Mouse (Mus musculus) brain, embryonic 14.5 days (tissue): ENCODE measurements around the gene Mapt. TPM values are rescaled to one million over a fixed set of nuclear protein-coding genes. Genes with fewer than 3 reads are reported as not detected.

Source experiments
- DNase-seq: peaks from one replicate; pipeline ENCODE4 v3.0.0-alpha.2; 2011; ENCODE audit warnings: low read depth
- CTCF ChIP-seq: fragments of 200-500 bp; IDR thresholded peaks from 2 replicates; pipeline ENCODE4 v1.5.1; 2012; ENCODE audit warnings: inconsistent platforms, mild to moderate bottlenecking, moderate library complexity, borderline replicate concordance; ENCODE audit not compliant: insufficient read depth, insufficient read length; ENCODE audit errors: extremely low read depth
- POLR2A ChIP-seq: fragments of 200-500 bp; IDR thresholded peaks from 2 replicates; pipeline ENCODE4 v1.6.1; 2012; ENCODE audit warnings: mild to moderate bottlenecking, inconsistent platforms, borderline replicate concordance; ENCODE audit not compliant: poor library complexity, insufficient read depth, insufficient read length, severe bottlenecking; ENCODE audit errors: extremely low read depth
- polyA plus RNA-seq: library from polyadenylated mRNA; depleted of rRNA; stranded (reverse); fragments of >200 nt; gene quantifications from 2 replicates; pipeline ENCODE4 v1.2.3, GENCODE M21; 2012; rRNA removed

Mapt gene
- 305 and 557 TPM in 2 replicates for polyA plus RNA-seq

DNA sequence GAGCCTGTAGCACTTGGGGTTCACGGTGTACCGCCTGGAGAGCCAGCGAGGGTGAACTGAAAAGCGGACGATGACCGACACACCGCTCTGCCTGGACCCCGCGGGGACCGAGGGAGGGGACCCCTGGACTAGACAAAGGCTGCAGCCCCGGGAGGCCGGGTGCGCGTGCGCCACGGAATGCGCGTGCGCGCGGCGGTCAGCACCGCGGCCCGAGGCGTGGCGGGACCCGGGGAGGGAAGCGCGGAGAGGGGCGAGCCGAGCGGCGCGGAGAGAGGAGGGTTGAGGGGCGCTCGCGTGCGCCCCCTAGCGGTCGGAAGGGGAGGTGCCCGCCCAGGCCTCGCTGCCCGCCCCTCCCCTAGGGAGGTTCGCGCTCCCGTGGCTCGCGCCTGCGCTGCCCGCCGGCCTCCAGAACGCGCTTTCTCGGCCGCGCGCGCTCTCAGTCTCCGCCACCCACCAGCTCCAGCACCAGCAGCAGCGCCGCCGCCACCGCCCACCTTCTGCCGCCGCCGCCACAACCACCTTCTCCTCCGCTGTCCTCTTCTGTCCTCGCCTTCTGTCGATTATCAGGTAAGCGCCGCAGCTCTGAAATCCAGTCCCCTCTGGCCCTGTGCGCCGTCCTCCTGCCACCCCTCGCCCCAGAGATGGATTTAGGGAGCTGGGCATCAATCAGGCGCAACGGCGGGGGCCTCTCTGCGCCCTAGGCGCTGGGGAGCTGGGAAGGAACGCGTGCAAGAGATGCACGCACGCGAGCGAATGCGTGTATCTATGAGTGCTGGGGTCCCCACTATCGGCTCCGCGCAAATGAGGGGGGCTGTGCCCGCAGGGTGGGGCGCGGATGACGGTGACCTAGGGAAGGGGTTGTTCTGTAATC, at the start of gene Mapt:
Gene Mapt (plus strand): TSS at position 350 of the 871 bp plus-strand sequence.
- peak; percentile 96 for DNase-seq
- TF ChIP-seq CTCF, result peak; percentile 99
- TF ChIP-seq POLR2A, result peak; percentile 67

DNA sequence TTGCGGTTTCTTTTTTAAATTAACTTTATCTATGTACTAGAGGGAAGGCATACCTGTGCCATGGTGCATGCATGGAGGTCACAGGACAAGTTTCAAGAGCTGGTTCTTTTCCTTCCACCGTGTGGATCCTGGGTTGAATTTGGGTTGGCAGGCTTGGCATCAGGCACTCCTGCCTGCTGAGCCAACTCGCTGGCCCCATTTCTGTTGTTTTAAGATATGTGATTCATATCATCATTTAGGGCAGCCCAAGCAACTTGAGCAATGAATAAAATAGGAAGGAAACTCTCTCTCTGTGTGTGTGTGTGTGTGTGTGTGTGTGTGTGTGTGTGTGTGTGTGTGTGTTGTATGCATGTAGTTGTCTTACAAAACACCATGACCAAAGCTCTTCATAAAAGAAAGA, 49.0 kb upstream of the Mapt start:
- DNase-seq, result no peak
- no peak for TF ChIP-seq CTCF

GRCm38 (mm10) chr11:104186135-104186836, 44.9 kb upstream of the Mapt start, which contains the start of gene Sppl2c:
Sppl2c (plus strand) TSS chr11:104186327.
- no peak for TF ChIP-seq POLR2A
- no peak for TF ChIP-seq CTCF
- no peak for DNase-seq

DNA sequence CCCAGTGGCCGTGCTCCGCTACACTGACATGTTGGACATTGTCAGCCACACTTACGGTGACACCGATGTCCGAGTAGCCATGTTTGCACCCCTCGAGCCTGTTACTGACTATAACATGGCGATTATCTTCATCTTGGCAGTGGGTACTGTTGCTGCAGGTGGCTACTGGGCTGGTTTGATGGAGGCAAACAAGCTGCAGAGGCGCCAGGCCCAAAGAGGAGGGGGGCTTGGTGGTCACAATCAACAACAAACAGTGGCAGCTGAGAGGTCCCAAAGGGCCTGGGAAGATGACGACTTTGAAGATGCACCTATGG, 44.4 kb upstream of the Mapt start:
- DNase-seq, result no peak
- TF ChIP-seq POLR2A (no peak), CTCF (no peak)

- no peak for TF ChIP-seq CTCF
- TF ChIP-seq POLR2A, result no peak
- DNase-seq, result no peak
Observed at GRCm38 (mm10) chr11:104187766-104188165, 43.4 kb upstream of the Mapt start.

- TF ChIP-seq CTCF, result no peak
- TF ChIP-seq POLR2A, result no peak
- no peak for DNase-seq
Observed at GRCm38 (mm10) chr11:104190008-104190407, 41.2 kb upstream of the Mapt start.

- no peak for DNase-seq
- TF ChIP-seq POLR2A (no peak), CTCF (no peak)
Observed at GRCm38 (mm10) chr11:104195382-104195781, 35.8 kb upstream of the Mapt start.

DNA sequence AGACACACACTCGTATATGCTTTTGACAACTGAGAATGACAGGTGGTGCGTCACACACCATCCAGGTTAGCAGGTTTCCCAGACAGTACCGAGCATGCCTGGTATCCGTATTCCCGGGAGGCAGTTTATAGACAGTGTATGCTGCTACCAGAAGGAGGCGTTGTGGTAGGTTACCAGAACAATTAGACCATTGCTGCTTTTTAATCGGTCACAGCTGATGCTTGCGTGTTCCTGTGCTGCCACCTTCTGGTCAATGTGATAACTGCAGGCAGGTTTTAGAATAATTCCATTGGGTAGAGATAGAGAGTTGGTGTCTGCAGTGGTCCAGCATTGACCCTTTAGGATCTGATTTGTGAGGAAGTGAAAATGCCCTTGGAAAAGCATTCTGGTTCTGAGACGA, 35.4 kb upstream of the Mapt start:
- TF ChIP-seq POLR2A, result no peak
- peak; percentile 95 for TF ChIP-seq CTCF
- DNase-seq, result peak; percentile 93

- DNase-seq, result no peak
Observed at GRCm38 (mm10) chr11:104197861-104198260, 33.3 kb upstream of the Mapt start.

GRCm38 (mm10) chr11:104203271-104203670, 27.9 kb upstream of the Mapt start:
- TF ChIP-seq POLR2A (no peak), CTCF (no peak)

More at GRCm38 (mm10) chr11:104197861-104198260, 33.3 kb upstream of the Mapt start:
- no peak for TF ChIP-seq CTCF
- no peak for TF ChIP-seq POLR2A

GRCm38 (mm10) chr11:104206573-104206972, 24.6 kb upstream of the Mapt start:
- peak; percentile 40 for DNase-seq
- no peak for TF ChIP-seq POLR2A
- TF ChIP-seq CTCF, result no peak

More at GRCm38 (mm10) chr11:104203271-104203670, 27.9 kb upstream of the Mapt start:
- DNase-seq, result no peak
